7 mouse cellular contexts compared by ENCODE assay signal in genomic region chr5:102113009-102113408, GRCm38 (mm10). TPM values are rescaled to one million over a fixed set of nuclear protein-coding genes. Genes with fewer than 3 reads are reported as not detected.
DNase-seq lines count a peak whose midpoint lies in the region; ATAC-seq lines count a peak whose summit lies in the region.

No protein-coding gene starts in this region.

- ATAC-seq in hindbrain, embryonic 14.5 days (ENCODE audit: low FRiP score): no peak
- ATAC-seq in embryonic facial prominence, embryonic 15.5 days (ENCODE audit: insufficient number of reproducible peaks, low FRiP score, low TSS enrichment, low read depth): no peak

- no peak for DNase-seq in hindbrain, embryonic 14.5 days (ENCODE audit: low spot score)
- DNase-seq in hindbrain, embryonic 10.5 days (ENCODE audit: low spot score): no peak
- peak; percentile 23 for DNase-seq in retina, postnatal 1 day
- DNase-seq in retina, embryonic 14.5 days (ENCODE audit: low spot score): no peak
- DNase-seq in thymus, postnatal 10 days (ENCODE audit: low spot score in 2 of 2): no peak
- no peak for DNase-seq in cerebellum, postnatal 25 days

- no peak overlapping the region for H3K9ac ChIP-seq in hindbrain, embryonic 14.5 days
- H3K9ac ChIP-seq in embryonic facial prominence, embryonic 15.5 days: no peak overlapping the region

- H3K4me1 ChIP-seq in hindbrain, embryonic 14.5 days (replicated peaks; ENCODE audit: control insufficient read depth, insufficient read depth, low read length): peaks cover 29% of the 10 kb centered on the region
- H3K4me1 ChIP-seq in hindbrain, embryonic 10.5 days (replicated peaks): peaks cover 12% of the 10 kb centered on the region
- H3K4me1 ChIP-seq in embryonic facial prominence, embryonic 15.5 days: no peaks in the 10 kb centered on the region

- 60% methylated on average over 14 of the region's 14 CpGs for WGBS in hindbrain, embryonic 14.5 days
- 68% methylated on average over 14 of the region's 14 CpGs for WGBS in hindbrain, embryonic 10.5 days
- WGBS in embryonic facial prominence, embryonic 15.5 days: 42% methylated on average over 14 of the region's 14 CpGs

- H3K4me3 ChIP-seq in hindbrain, embryonic 14.5 days (replicated peaks; ENCODE audit: low read length): no peak overlapping the region
- H3K4me3 ChIP-seq in hindbrain, embryonic 10.5 days: no peak overlapping the region
- peak overlapping the region; percentile 10; the same call in 1 of the 2 replicates for H3K4me3 ChIP-seq in embryonic facial prominence, embryonic 15.5 days (replicated peaks)

- no peaks in the 10 kb centered on the region for H3K9me3 ChIP-seq in hindbrain, embryonic 14.5 days (ENCODE audit: control insufficient read depth, low read length)
- no peaks in the 10 kb centered on the region for H3K9me3 ChIP-seq in hindbrain, embryonic 10.5 days
- no peaks in the 10 kb centered on the region for H3K9me3 ChIP-seq in embryonic facial prominence, embryonic 15.5 days (replicated peaks)

- H3K27ac ChIP-seq in hindbrain, embryonic 14.5 days: no peak overlapping the region
- no peak overlapping the region for H3K27ac ChIP-seq in hindbrain, embryonic 10.5 days
- no peak overlapping the region for H3K27ac ChIP-seq in embryonic facial prominence, embryonic 15.5 days (replicated peaks)

- H3K36me3 ChIP-seq in hindbrain, embryonic 14.5 days (replicated peaks; ENCODE audit: control insufficient read depth, insufficient read depth): no peaks in the 10 kb centered on the region
- no peaks in the 10 kb centered on the region for H3K36me3 ChIP-seq in hindbrain, embryonic 10.5 days
- H3K36me3 ChIP-seq in embryonic facial prominence, embryonic 15.5 days: no peaks in the 10 kb centered on the region

- H3K4me2 ChIP-seq in hindbrain, embryonic 14.5 days (replicated peaks): 0 out of 2 replicates have a peak overlapping the region, but pooled peaks have one; percentile 3
- peak overlapping the region; percentile 22; the same call in 1 of the 2 replicates for H3K4me2 ChIP-seq in embryonic facial prominence, embryonic 15.5 days (replicated peaks)

- H3K27me3 ChIP-seq in hindbrain, embryonic 14.5 days (ENCODE audit: control insufficient read depth, insufficient read depth, low read length): no peaks in the 10 kb centered on the region
- no peaks in the 10 kb centered on the region for H3K27me3 ChIP-seq in hindbrain, embryonic 10.5 days (ENCODE audit: insufficient read depth, poor library complexity, severe bottlenecking)
- H3K27me3 ChIP-seq in embryonic facial prominence, embryonic 15.5 days: no peaks in the 10 kb centered on the region

RNA-seq across cellular contexts. Expression of gene Wdfy3, which starts 43.3 kb away (rescaled TPM):
- polyA plus RNA-seq in hindbrain, embryonic 14.5 days (2014; fragmentation: Nextera tagmentation; extraction: Ambion mirVana): 35.3 and 36.2 TPM in 2 replicates
- 19.5 and 24.2 TPM in 2 replicates for polyA plus RNA-seq in hindbrain, embryonic 10.5 days (2016; fragmentation: Nextera tagmentation; extraction: Ambion mirVana)
- 16.4 and 16.9 TPM in 2 replicates for polyA plus RNA-seq in embryonic facial prominence, embryonic 15.5 days (2015; fragmentation: Nextera tagmentation; extraction: Ambion mirVana)
